Mouse (Mus musculus): Measurements from ENCODE around the gene Olfr1305.

The Olfr1305 gene

GRCm38 (mm10) chr2:111877049-111877448 is at the start of gene Olfr1305:
TSS of gene Olfr1305 (minus strand) at chr2:111877149.
- no peak for DNase-seq (ENCODE audit: low read depth, low spot score)

GRCm38 (mm10) chr2:111916171-111916570 is 39.2 kb upstream of the Olfr1305 start, which contains the start of gene Olfr1306:
TSS of gene Olfr1306 (minus strand) at chr2:111916271.
- no peak for DNase-seq (ENCODE audit: low read depth, low spot score)

- no peak for DNase-seq (ENCODE audit: low read depth, low spot score)
Observed at GRCm38 (mm10) chr2:111820240-111820639, 56.7 kb downstream of the Olfr1305 start, which contains the start of gene Olfr1303. TSS of gene Olfr1303 (minus strand) at chr2:111820340.
